Mouse (Mus musculus) forebrain, embryonic 16.5 days (tissue): Measurements from ENCODE around the gene Serf2. TPM values are rescaled to one million over a fixed set of nuclear protein-coding genes. Genes with fewer than 3 reads are reported as not detected.

Experiments used
- ATAC-seq: fragments of 200-750 bp; cut with Nextera tagmentation; 2 replicates; pipeline ENCODE4 v1.8.0; 2017; ENCODE audit warnings: mild to moderate bottlenecking, moderate library complexity
- H3K27ac ChIP-seq: fragments of 300-500 bp; sonication (generic); 2 replicates; pipeline ENCODE4 v1.5.1; 2014; ENCODE audit warnings: low read length, control low read depth
- H3K27me3 ChIP-seq: fragments of 300-500 bp; sonication (generic); replicated peaks from 2 replicates; pipeline ENCODE4 v1.6.1; 2014; ENCODE audit warnings: low read length; ENCODE audit not compliant: control insufficient read depth, insufficient read depth
- H3K36me3 ChIP-seq: fragments of 300-500 bp; sonication (generic); 2 replicates; pipeline ENCODE4 v1.6.1; 2014; ENCODE audit not compliant: control insufficient read depth, insufficient read depth
- H3K4me1 ChIP-seq: fragments of 300-500 bp; sonication (generic); replicated peaks from 2 replicates; pipeline ENCODE4 v1.6.1; 2014; ENCODE audit warnings: low read length; ENCODE audit not compliant: control insufficient read depth, insufficient read depth
- H3K4me2 ChIP-seq: fragments of 300-500 bp; sonication (generic); 2 replicates; pipeline ENCODE4 v1.6.1; 2014; ENCODE audit warnings: mild to moderate bottlenecking, low read length, control low read depth
- H3K4me3 ChIP-seq: fragments of 300-500 bp; sonication (generic); replicated peaks from 2 replicates; pipeline ENCODE4 v1.5.1; 2014; ENCODE audit warnings: mild to moderate bottlenecking, low read length, control low read depth
- H3K9ac ChIP-seq: fragments of 300-500 bp; sonication (generic); replicated peaks from 2 replicates; pipeline ENCODE4 v1.6.1; 2014; ENCODE audit warnings: low read depth, low read length, control low read depth
- H3K9me3 ChIP-seq: fragments of 300-500 bp; sonication (generic); 2 replicates; pipeline ENCODE4 v1.6.1; 2016; ENCODE audit warnings: low read length; ENCODE audit not compliant: control insufficient read depth
- whole genome bisulfite sequencing: fragments of 180-500 bp; shearing (Covaris S2); extraction: QIAGEN DNeasy Blood & Tissue Kit; methylation state at CpG from one replicate; pipeline ENCODE4 v1.1.7; 2014; 5-methylcytosine and 5-hydroxymethylcytosine counted together
- polyA plus RNA-seq: library from polyadenylated mRNA; unstranded; fragments of >200 nt; fragmentation: Nextera tagmentation; extraction: Ambion mirVana; gene quantifications from 2 replicates; pipeline ENCODE4 v1.2.1, GENCODE M21; 2015

The Serf2 gene
- 254 and 305 TPM in 2 replicates for polyA plus RNA-seq

DNA sequence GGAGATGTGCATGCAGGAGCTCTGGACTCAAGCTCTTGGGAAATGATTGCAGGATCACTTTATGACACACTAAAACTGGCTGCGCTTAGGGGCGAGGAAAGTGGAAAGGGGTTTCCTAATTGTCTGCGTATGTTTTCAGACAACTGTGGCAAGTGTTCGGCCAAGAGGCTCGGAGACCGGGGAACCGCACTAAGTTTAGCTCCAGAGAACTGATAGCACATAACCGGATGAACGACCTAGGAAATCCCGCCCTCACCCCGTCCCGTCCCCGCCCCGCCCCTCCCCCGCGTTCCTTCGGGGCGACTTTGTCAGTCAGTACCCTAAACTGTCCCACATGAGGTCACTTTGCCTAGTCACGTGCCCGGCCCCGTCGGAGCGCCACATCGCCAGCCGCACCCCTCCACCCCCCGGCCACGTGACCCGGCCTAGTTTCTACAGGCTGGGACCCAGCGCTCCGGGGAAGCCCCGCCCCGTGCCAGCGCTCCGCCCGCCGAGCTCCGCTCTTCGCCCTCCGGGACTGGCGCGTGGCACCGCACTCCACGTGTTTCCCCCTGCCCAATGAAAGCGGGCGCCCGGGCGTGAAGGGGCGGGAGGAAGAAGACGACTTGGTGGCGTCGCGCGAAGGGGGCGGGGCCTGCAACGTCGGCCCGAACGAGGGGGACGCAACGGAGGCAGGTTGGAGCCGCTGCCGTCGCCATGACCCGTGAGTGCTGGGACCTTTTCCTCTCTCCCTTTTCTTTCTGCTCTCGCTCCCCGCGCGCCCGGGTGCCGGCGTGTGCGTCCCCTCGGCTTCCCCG, at the start of gene Serf2:
Gene Serf2 (plus strand): TSS at position 457 of the 797 bp plus-strand sequence.
- no peaks in the 10 kb centered on the region for H3K9me3 ChIP-seq
- ATAC-seq = peak; percentile 99
- peak within 1 kb of the TSS; percentile 75 for H3K4me2 ChIP-seq
- no peaks in the 10 kb centered on the region for H3K36me3 ChIP-seq
- 1% methylated on average over 69 of the region's 74 CpGs for WGBS
- peak within 1 kb of the TSS; percentile 85 for H3K9ac ChIP-seq
- peaks cover 22% of the 10 kb centered on the region for H3K4me1 ChIP-seq
- H3K27me3 ChIP-seq = no peaks in the 10 kb centered on the region
- peak within 1 kb of the TSS; percentile 96 for H3K27ac ChIP-seq
- H3K4me3 ChIP-seq = peak within 1 kb of the TSS; percentile 91

DNA sequence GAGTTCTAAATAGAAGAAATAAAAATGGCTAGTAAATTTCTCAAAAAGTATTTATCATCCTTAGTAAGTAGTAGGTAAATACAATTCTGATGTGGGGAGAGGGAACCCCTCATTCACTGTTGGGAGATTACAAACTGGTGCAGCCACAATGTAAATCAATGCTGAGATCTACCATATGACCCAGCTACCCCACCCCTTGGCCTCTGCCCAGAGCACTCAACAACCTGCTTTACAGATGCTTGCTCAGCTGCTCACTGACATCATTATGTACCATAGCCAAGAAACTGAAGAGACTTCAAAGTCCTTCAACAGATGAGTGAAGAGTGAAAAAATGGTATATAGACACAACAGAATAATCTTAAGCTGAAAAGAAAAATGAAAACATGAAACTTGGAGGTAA, 45.7 kb upstream of the Serf2 start:
- H3K4me1 ChIP-seq = no peaks in the 10 kb centered on the region
- no peak overlapping the region for H3K9ac ChIP-seq
- H3K4me2 ChIP-seq = no peak overlapping the region
- H3K27me3 ChIP-seq = no peaks in the 10 kb centered on the region; the same call in 1 of the 2 replicates
- ATAC-seq = no peak
- H3K36me3 ChIP-seq = no peaks in the 10 kb centered on the region
- no peaks in the 10 kb centered on the region for H3K9me3 ChIP-seq
- no peak overlapping the region for H3K27ac ChIP-seq
- H3K4me3 ChIP-seq = no peak overlapping the region

- H3K4me2 ChIP-seq = no peak overlapping the region
- no peak overlapping the region for H3K27ac ChIP-seq
- 33% methylated on average over 4 of the region's 4 CpGs for WGBS
- peaks cover 8% of the 10 kb centered on the region; the same call in 1 of the 2 replicates for H3K4me1 ChIP-seq
- no peak overlapping the region for H3K9ac ChIP-seq
- no peak overlapping the region for H3K4me3 ChIP-seq
- H3K9me3 ChIP-seq = no peaks in the 10 kb centered on the region
- no peak for ATAC-seq
- H3K27me3 ChIP-seq = no peaks in the 10 kb centered on the region
- no peaks in the 10 kb centered on the region for H3K36me3 ChIP-seq
Observed at GRCm38 (mm10) chr2:121408160-121408559, 40.8 kb upstream of the Serf2 start.

GRCm38 (mm10) chr2:121412843-121413386, 36.1 kb upstream of the Serf2 start:
- ATAC-seq = no peak
- H3K36me3 ChIP-seq = no peaks in the 10 kb centered on the region; the same call in 1 of the 2 replicates
- peak overlapping the region; percentile 92 for H3K9ac ChIP-seq
- peak overlapping the region; percentile 98 for H3K27ac ChIP-seq
- no peaks in the 10 kb centered on the region for H3K9me3 ChIP-seq
- no peaks in the 10 kb centered on the region for H3K27me3 ChIP-seq
- H3K4me1 ChIP-seq = peaks cover 25% of the 10 kb centered on the region
- peak overlapping the region; percentile 51 for H3K4me2 ChIP-seq
- WGBS = 13% methylated on average over 4 of the region's 4 CpGs
- peak overlapping the region; percentile 74 for H3K4me3 ChIP-seq

GRCm38 (mm10) chr2:121413387-121414042, 35.5 kb upstream of the Serf2 start, which contains the start of the genes Pdia3 and Catsper2:
Pdia3 (plus strand) TSS chr2:121413775.
Catsper2 (minus strand) TSS chr2:121413792.
- H3K36me3 ChIP-seq = no peaks in the 10 kb centered on the region; the same call in 1 of the 2 replicates
- peaks cover 25% of the 10 kb centered on the region for H3K4me1 ChIP-seq
- H3K27me3 ChIP-seq = no peaks in the 10 kb centered on the region
- peak within 1 kb of the TSS; percentile 74 for H3K4me3 ChIP-seq
- under 1% methylated on average over 68 of the region's 68 CpGs for WGBS
- H3K4me2 ChIP-seq = peak within 1 kb of the TSS; percentile 60
- H3K27ac ChIP-seq = peak within 1 kb of the TSS; percentile 98
- no peaks in the 10 kb centered on the region for H3K9me3 ChIP-seq
- peak within 1 kb of the TSS; percentile 92 for H3K9ac ChIP-seq
- peak; percentile 99 for ATAC-seq

DNA sequence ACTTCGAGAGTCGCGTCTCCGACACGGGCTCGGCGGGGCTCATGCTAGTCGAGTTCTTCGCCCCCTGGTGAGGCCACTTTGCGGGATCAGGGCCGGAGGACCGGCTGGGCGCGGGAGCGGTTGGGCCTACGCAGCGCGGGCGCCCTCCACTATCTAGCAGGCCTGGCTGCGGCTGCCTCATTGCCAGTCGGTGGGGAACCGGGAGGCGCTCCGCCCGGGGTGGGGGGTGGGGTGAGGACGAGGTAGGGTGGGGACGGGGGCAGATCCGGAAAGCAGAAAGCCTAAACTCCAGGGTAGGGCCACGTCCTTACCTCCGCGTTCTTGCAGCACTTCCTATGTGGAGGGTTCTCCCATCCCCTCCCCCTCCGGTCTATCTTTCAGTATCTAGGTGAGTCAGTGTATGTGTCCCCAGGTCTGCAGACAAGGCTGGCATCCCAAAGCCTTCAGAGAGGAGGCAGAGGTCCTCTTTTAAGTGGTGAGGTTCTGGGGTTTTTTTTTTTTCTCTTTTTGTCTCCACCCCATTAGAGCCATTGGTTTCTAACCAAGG, 34.8 kb upstream of the Serf2 start:
- 0% methylated on average over 31 of the region's 32 CpGs for WGBS
- peak overlapping the region; percentile 85 for H3K9ac ChIP-seq
- no peaks in the 10 kb centered on the region for H3K27me3 ChIP-seq
- peak overlapping the region; percentile 60 for H3K4me2 ChIP-seq
- peak overlapping the region; percentile 98 for H3K27ac ChIP-seq
- peak overlapping the region; percentile 74 for H3K4me3 ChIP-seq
- peaks cover 25% of the 10 kb centered on the region for H3K4me1 ChIP-seq
- H3K9me3 ChIP-seq = no peaks in the 10 kb centered on the region
- H3K36me3 ChIP-seq = no peaks in the 10 kb centered on the region; the same call in 1 of the 2 replicates
- ATAC-seq = peak; percentile 48

GRCm38 (mm10) chr2:121415103-121415502, 33.9 kb upstream of the Serf2 start:
- Histone ChIP-seq H3K4me2 (peak overlapping the region; percentile 60), H3K9me3 (no peaks in the 10 kb centered on the region), H3K4me1 (peaks cover 25% of the 10 kb centered on the region), H3K4me3 (peak overlapping the region; percentile 74), H3K9ac (peak overlapping the region; percentile 85; the same call in 1 of the 2 replicates), H3K27ac (no peak overlapping the region), H3K27me3 (no peaks in the 10 kb centered on the region), H3K36me3 (no peaks in the 10 kb centered on the region; the same call in 1 of the 2 replicates)
- WGBS = 55% methylated on average over 3 of the region's 3 CpGs
- no peak for ATAC-seq

- Histone ChIP-seq H3K4me2 (peak overlapping the region; percentile 60), H3K4me3 (peak overlapping the region; percentile 74; the same call in 1 of the 2 replicates), H3K36me3 (no peaks in the 10 kb centered on the region; the same call in 1 of the 2 replicates), H3K27me3 (no peaks in the 10 kb centered on the region), H3K9me3 (no peaks in the 10 kb centered on the region), H3K9ac (no peak overlapping the region), H3K4me1 (peaks cover 25% of the 10 kb centered on the region), H3K27ac (no peak overlapping the region)
- no peak for ATAC-seq
- 75% methylated on average over 3 of the region's 3 CpGs for WGBS
Observed at GRCm38 (mm10) chr2:121415591-121415990, 33.4 kb upstream of the Serf2 start.

DNA sequence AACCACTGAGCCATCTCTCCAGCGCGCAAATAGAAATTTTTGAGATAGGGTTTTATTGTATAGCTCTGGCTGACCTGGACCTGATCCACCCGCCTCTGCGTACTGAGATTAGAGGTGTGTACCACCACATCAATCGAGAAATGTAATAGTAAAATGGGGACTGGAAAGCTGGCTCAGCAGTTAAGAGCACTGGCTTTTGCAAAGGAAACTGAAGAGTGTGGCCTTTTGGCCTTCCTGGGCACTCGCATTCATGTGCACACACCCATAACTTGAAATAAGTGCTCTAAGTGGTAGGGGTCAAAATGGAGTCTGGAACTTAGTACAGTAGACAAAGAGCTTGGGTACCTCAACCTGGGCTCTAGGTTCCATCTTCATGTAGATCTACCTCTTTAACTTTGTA, 32.6 kb upstream of the Serf2 start:
- Histone ChIP-seq H3K4me1 (peaks cover 25% of the 10 kb centered on the region), H3K4me2 (no peak overlapping the region), H3K9ac (no peak overlapping the region), H3K4me3 (no peak overlapping the region), H3K9me3 (no peaks in the 10 kb centered on the region), H3K27ac (no peak overlapping the region), H3K36me3 (no peaks in the 10 kb centered on the region; the same call in 1 of the 2 replicates), H3K27me3 (no peaks in the 10 kb centered on the region)
- 93% methylated on average over 6 of the region's 6 CpGs for WGBS
- ATAC-seq = no peak
